Mouse (Mus musculus): Measurements from ENCODE around the gene Htr3b. TPM values are rescaled to one million over a fixed set of nuclear protein-coding genes. Genes with fewer than 3 reads are reported as not detected.

Htr3b gene
- polyA plus RNA-seq, 1 experiment from 2014 or later, result 0.13 TPM

DNA sequence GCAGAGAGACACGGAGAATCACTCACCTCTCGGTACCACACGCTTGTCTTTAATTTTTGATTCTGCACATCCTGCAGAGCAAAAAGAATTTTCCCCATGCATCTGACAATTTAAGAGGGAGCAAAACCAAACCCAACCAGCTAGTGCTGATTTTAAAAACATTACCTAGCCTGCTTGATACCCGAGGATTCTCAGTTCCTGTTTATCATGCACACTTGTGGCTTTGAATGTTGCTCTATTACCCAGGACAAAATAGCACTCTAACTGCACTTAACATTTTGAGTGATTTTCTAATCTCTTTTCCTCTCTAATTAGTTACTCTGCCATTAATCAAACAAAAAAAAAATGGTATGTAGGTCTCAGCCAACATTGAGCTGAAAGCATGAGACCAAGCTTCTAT lies 17.2 kb downstream of the Htr3b start:
- WGBS, result 88% methylated on average over 4 of the region's 4 CpGs
- Histone ChIP-seq H3K27ac (no peak overlapping the region), H3K4me1 (replicated peaks; ENCODE audit: control insufficient read depth, insufficient read depth, low read length) (no peaks in the 10 kb centered on the region), H3K4me3 (replicated peaks; ENCODE audit: low read length) (no peak overlapping the region), H3K9me3 (ENCODE audit: control insufficient read depth, low read length) (no peaks in the 10 kb centered on the region), H3K4me2 (replicated peaks) (no peak overlapping the region), H3K27me3 (ENCODE audit: control insufficient read depth, insufficient read depth, low read length) (no peaks in the 10 kb centered on the region), H3K36me3 (replicated peaks; ENCODE audit: control insufficient read depth, insufficient read depth) (no peaks in the 10 kb centered on the region), H3K9ac (no peak overlapping the region)
- ATAC-seq (ENCODE audit: low FRiP score), result no peak
- DNase-seq (ENCODE audit: low spot score), result no peak

DNA sequence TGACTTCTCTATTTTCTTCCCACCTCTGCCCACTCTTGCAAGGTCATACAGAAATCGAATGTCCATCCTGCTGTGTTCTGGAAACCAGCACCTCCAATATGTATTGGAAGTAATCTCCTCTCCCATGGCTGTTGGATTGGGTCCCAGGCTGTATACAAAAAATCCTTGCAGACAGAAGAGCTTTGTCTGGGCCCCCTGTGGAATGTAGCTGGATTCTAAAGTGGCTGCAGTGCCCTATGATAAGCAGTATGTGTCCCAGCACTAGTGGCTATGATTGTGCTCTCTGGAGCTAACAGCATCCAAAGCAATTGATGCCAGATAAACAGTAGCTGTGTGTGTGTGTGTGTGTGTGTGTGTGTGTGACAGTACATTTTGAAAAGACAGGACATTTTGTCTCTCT lies 22.4 kb downstream of the Htr3b start:
- Histone ChIP-seq H3K9ac (no peak overlapping the region), H3K4me1 (replicated peaks; ENCODE audit: control insufficient read depth, insufficient read depth, low read length) (no peaks in the 10 kb centered on the region), H3K36me3 (replicated peaks; ENCODE audit: control insufficient read depth, insufficient read depth) (no peaks in the 10 kb centered on the region), H3K4me2 (replicated peaks) (no peak overlapping the region), H3K9me3 (ENCODE audit: control insufficient read depth, low read length) (no peaks in the 10 kb centered on the region), H3K27me3 (ENCODE audit: control insufficient read depth, insufficient read depth, low read length) (no peaks in the 10 kb centered on the region), H3K4me3 (replicated peaks; ENCODE audit: low read length) (no peak overlapping the region), H3K27ac (no peak overlapping the region)
- DNase-seq (ENCODE audit: low spot score) (no peak), ATAC-seq (ENCODE audit: low FRiP score) (no peak)
- WGBS, result 57% methylated on average over 1 of the region's 1 CpGs

DNA sequence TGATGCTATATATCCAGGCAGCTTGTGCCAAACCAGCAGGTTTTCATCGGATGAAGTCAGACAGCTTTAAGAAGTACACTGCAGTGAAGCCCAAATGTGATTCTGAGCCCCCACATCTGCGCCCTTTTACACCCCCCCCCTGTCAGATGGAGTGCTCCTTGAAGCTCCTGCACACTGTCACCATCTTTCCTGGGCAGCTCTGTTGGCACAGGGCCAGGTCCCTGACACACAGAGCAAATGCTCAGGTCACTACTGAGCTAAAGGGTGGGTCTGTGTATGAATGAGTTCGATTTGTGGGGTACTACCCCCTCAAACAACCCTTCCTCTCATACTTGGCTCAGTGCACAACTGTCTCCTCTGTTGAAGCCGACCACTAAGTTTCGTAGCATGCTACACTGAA lies 35.4 kb downstream of the Htr3b start:
- no peak for ATAC-seq (ENCODE audit: low FRiP score)
- H3K4me1 ChIP-seq (replicated peaks; ENCODE audit: control insufficient read depth, insufficient read depth, low read length), result 0 out of 2 replicates have a peak, but pooled peaks cover 5% of the 10 kb centered on the region
- H3K4me3 ChIP-seq (replicated peaks; ENCODE audit: low read length), result no peak overlapping the region
- 83% methylated on average over 5 of the region's 5 CpGs for WGBS
- no peak for DNase-seq (ENCODE audit: low spot score)
- no peak overlapping the region for H3K27ac ChIP-seq
- H3K9me3 ChIP-seq (ENCODE audit: control insufficient read depth, low read length), result no peaks in the 10 kb centered on the region
- H3K4me2 ChIP-seq (replicated peaks), result no peak overlapping the region
- H3K36me3 ChIP-seq (replicated peaks; ENCODE audit: control insufficient read depth, insufficient read depth), result no peaks in the 10 kb centered on the region
- no peaks in the 10 kb centered on the region for H3K27me3 ChIP-seq (ENCODE audit: control insufficient read depth, insufficient read depth, low read length)
- H3K9ac ChIP-seq, result no peak overlapping the region

DNA sequence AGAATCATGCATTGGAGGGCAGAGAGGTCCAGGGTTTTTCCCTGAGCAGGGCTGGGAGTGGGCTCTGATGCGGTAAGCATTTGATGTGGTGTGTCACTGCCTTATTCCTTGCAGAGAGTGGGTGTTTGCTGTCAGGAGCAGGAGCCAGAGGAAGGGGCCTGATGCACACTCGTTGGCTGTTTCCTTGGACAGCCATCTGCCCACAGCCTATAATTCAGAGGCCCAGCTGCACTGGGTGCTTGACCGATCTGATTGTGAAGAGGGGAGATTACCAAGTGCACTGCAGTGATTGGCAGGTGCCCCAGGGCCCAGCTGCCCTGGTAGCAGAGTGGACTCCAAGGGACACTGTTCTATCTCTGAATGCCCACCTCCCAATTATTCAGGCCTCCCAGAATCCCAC lies 36.0 kb downstream of the Htr3b start:
- ATAC-seq (ENCODE audit: low FRiP score) (no peak), DNase-seq (ENCODE audit: low spot score) (no peak)
- Histone ChIP-seq H3K36me3 (replicated peaks; ENCODE audit: control insufficient read depth, insufficient read depth) (no peaks in the 10 kb centered on the region), H3K27me3 (ENCODE audit: control insufficient read depth, insufficient read depth, low read length) (no peaks in the 10 kb centered on the region), H3K4me1 (replicated peaks; ENCODE audit: control insufficient read depth, insufficient read depth, low read length) (0 out of 2 replicates have a peak, but pooled peaks cover 5% of the 10 kb centered on the region), H3K9ac (no peak overlapping the region), H3K27ac (no peak overlapping the region), H3K4me2 (replicated peaks) (no peak overlapping the region), H3K9me3 (ENCODE audit: control insufficient read depth, low read length) (no peaks in the 10 kb centered on the region), H3K4me3 (replicated peaks; ENCODE audit: low read length) (no peak overlapping the region)
- 43% methylated on average over 3 of the region's 3 CpGs for WGBS

DNA sequence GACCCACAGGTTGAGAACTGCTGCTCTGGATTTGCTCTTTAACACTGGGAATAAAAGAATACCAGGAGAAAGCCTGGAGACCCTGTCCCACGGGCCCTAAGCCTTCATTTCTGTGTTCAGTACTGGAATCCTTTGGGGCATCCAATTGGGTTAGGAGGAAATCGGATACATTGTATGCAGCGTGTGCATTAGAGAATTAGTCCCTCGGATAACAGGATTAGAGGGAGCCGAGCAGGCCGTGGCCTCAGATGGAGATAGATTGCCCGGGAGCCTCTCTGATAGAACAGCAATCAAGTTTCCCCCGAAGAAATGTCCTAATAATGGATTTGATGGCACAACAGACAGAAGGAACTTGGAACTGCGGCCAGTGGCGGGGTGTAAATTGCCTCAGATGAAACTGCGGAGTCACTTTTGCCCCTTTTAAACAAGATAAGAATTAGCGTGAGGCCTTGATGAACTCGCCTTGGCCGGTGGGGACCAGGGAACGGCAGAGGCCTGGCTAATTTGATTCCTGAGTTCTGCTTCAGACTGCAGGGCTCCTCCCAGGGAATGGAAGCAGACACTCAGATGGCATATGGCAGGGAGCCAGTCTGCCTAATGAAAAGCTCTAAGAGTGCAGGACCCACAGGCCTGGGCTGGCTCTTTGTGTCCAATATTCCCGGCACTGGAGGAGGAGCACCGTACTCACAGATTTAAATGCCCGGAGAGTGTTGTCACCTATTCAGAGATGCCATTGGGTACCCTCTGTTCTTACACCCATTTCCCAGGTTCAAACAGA lies 48.6 kb downstream of the Htr3b start:
- WGBS, result 46% methylated on average over 18 of the region's 18 CpGs
- Histone ChIP-seq H3K27me3 (ENCODE audit: control insufficient read depth, insufficient read depth, low read length) (no peaks in the 10 kb centered on the region), H3K27ac (peak overlapping the region; percentile 38; the same call in 1 of the 2 replicates), H3K9me3 (ENCODE audit: control insufficient read depth, low read length) (no peaks in the 10 kb centered on the region), H3K36me3 (replicated peaks; ENCODE audit: control insufficient read depth, insufficient read depth) (no peaks in the 10 kb centered on the region), H3K4me1 (replicated peaks; ENCODE audit: control insufficient read depth, insufficient read depth, low read length) (peaks cover 13% of the 10 kb centered on the region), H3K9ac (no peak overlapping the region), H3K4me3 (replicated peaks; ENCODE audit: low read length) (no peak overlapping the region), H3K4me2 (replicated peaks) (no peak overlapping the region)
- peak; percentile 40; the same call in 1 of the 2 replicates for ATAC-seq (ENCODE audit: low FRiP score)
- DNase-seq (ENCODE audit: low spot score), result peak; percentile 55

DNA sequence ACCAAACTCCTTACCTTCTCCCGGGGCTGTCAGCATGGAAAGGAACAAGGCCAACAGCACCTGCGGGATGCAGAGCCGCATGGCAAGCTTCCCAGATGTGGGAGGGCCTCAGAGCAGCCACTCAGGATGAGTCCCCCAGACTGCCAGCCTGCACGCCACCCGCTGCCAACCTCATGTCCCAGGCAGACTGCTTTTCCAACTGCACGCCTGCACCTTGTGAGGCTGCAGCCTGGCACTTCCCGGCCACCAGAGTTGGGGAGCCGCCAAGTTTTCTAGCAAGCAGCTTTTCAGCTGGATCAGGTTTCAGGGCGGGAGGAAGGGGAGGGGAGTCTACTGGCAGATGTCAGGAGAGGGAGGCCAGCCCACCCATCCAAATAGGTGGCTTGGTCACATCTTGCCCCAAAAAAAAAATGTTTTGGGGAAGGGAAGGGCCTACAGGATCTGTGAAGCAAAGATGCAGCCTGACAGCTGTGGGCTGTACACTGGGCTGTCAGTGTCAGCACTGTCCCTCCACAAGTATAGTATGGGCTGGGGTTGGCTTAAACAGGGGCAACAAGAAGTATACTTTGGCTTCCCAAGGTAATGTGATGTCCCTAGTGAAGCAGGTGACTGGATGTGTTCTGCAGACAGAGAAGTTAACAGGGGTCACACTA lies 53.8 kb downstream of the Htr3b start, which contains the start of gene Htr3a:
Gene Htr3a (minus strand): TSS at position 215 of the 653 bp plus-strand sequence.
- ATAC-seq (ENCODE audit: low FRiP score) (peak; percentile 80; the same call in 1 of the 2 replicates), DNase-seq (ENCODE audit: low spot score) (peak; percentile 78)
- H3K9me3 ChIP-seq (ENCODE audit: control insufficient read depth, low read length), result no peaks in the 10 kb centered on the region
- H3K36me3 ChIP-seq (replicated peaks; ENCODE audit: control insufficient read depth, insufficient read depth), result no peaks in the 10 kb centered on the region
- H3K27me3 ChIP-seq (ENCODE audit: control insufficient read depth, insufficient read depth, low read length), result 0 out of 2 replicates have a peak, but pooled peaks cover 9% of the 10 kb centered on the region
- H3K4me3 ChIP-seq (replicated peaks; ENCODE audit: low read length), result no peak within 1 kb of the TSS
- peaks cover 4% of the 10 kb centered on the region for H3K4me1 ChIP-seq (replicated peaks; ENCODE audit: control insufficient read depth, insufficient read depth, low read length)
- WGBS, result 8% methylated on average over 9 of the region's 9 CpGs
- H3K9ac ChIP-seq, result no peak within 1 kb of the TSS
- H3K4me2 ChIP-seq (replicated peaks), result no peak within 1 kb of the TSS
- 0 out of 2 replicates have a peak within 1 kb of the TSS, but pooled peaks have one; percentile 26 for H3K27ac ChIP-seq

DNA sequence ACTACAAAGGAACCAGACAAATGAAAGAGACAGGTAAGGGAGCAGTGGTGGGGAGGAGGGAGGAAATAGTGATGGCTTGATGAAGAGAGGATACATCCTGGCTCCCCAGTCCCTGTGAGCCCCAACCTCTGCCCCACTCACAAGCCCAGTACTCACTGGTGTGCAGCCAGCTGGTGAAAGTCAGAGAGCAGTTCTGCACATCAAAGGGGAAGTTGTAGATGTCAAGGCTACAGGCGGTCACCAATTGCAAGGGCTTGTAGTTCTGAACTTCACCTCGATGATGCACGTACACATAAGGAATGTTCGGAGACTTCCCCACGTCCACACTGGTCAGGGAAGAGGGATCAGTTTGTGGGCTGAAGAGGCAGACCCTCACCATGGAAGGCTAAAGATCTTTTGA lies 60.4 kb downstream of the Htr3b start:
- ATAC-seq (ENCODE audit: low FRiP score) (no peak), DNase-seq (ENCODE audit: low spot score) (no peak)
- Histone ChIP-seq H3K36me3 (replicated peaks; ENCODE audit: control insufficient read depth, insufficient read depth) (no peaks in the 10 kb centered on the region), H3K27ac (no peak overlapping the region), H3K9ac (no peak overlapping the region), H3K4me3 (replicated peaks; ENCODE audit: low read length) (no peak overlapping the region), H3K27me3 (ENCODE audit: control insufficient read depth, insufficient read depth, low read length) (0 out of 2 replicates have a peak, but pooled peaks cover 4% of the 10 kb centered on the region), H3K9me3 (ENCODE audit: control insufficient read depth, low read length) (no peaks in the 10 kb centered on the region), H3K4me2 (replicated peaks) (no peak overlapping the region), H3K4me1 (replicated peaks; ENCODE audit: control insufficient read depth, insufficient read depth, low read length) (no peaks in the 10 kb centered on the region)
- WGBS, result 86% methylated on average over 5 of the region's 5 CpGs

DNA sequence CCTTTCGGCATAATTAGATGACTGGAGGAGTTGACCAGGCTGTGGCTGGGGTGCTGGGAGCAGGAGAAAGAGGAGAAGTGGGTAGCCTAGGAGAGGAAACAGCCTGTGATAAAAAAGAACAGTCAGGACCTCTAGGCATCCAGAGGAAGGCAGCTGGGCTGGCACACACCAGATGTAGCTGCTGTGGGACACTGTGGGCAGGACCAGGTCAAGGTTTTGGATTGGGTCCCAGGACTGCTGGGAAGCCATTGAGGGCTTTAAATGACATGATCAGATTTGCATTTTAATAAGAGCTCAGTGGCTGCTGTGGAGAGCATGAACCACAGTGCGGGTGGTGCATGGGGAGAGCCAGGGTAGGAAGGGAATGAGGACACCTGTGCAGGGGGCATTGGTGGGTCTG lies 61.0 kb downstream of the Htr3b start:
- 57% methylated on average over 2 of the region's 2 CpGs for WGBS
- H3K36me3 ChIP-seq (replicated peaks; ENCODE audit: control insufficient read depth, insufficient read depth), result no peaks in the 10 kb centered on the region
- H3K27ac ChIP-seq, result no peak overlapping the region
- H3K4me3 ChIP-seq (replicated peaks; ENCODE audit: low read length), result no peak overlapping the region
- no peaks in the 10 kb centered on the region for H3K9me3 ChIP-seq (ENCODE audit: control insufficient read depth, low read length)
- ATAC-seq (ENCODE audit: low FRiP score), result no peak
- H3K27me3 ChIP-seq (ENCODE audit: control insufficient read depth, insufficient read depth, low read length), result no peaks in the 10 kb centered on the region
- no peak overlapping the region for H3K9ac ChIP-seq
- H3K4me1 ChIP-seq (replicated peaks; ENCODE audit: control insufficient read depth, insufficient read depth, low read length), result no peaks in the 10 kb centered on the region
- no peak overlapping the region for H3K4me2 ChIP-seq (replicated peaks)
- DNase-seq (ENCODE audit: low spot score), result no peak

DNA sequence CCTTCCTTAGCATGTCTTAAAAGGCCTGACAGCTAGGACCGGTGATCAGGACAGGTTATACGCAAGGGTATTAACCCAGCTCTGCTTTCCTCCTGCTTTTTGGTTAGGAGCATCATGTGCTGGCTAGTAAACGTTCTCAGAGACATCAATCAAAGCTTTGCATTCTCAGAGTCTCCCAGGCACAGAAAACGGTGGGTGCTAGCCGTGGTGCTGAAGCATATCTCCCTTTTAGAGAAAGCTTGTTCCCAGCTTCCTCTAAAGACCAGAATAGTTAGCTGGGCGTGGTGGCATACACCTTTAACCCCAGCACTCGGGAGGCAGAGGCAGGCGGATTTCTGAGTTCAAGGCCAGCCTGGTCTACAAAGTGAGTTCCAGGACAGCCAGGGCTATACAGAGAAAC lies 66.2 kb downstream of the Htr3b start:
- Histone ChIP-seq H3K4me3 (replicated peaks; ENCODE audit: low read length) (no peak overlapping the region), H3K9ac (no peak overlapping the region), H3K4me2 (replicated peaks) (no peak overlapping the region), H3K9me3 (ENCODE audit: control insufficient read depth, low read length) (no peaks in the 10 kb centered on the region), H3K27me3 (ENCODE audit: control insufficient read depth, insufficient read depth, low read length) (no peaks in the 10 kb centered on the region), H3K4me1 (replicated peaks; ENCODE audit: control insufficient read depth, insufficient read depth, low read length) (peaks cover 10% of the 10 kb centered on the region), H3K36me3 (replicated peaks; ENCODE audit: control insufficient read depth, insufficient read depth) (no peaks in the 10 kb centered on the region), H3K27ac (no peak overlapping the region)
- DNase-seq (ENCODE audit: low spot score), result peak; percentile 61
- WGBS, result 50% methylated on average over 8 of the region's 8 CpGs
- no peak for ATAC-seq (ENCODE audit: low FRiP score)
